Mouse (Mus musculus): ENCODE results near the gene Adgrg6. TPM values are rescaled to one million over a fixed set of nuclear protein-coding genes. Genes with fewer than 3 reads are reported as not detected.

The Adgrg6 gene
- polyA plus RNA-seq, 1 experiment from 2014 or later, result 1.0 TPM

GRCm38 (mm10) chr10:14450073-14450472, 95.4 kb downstream of the Adgrg6 start:
- peak; percentile 62 for TF ChIP-seq CTCF (IDR thresholded peaks at IDR 0.05; ENCODE audit: low read depth)
- no peak for ATAC-seq
- no peak overlapping the region for H3K4me2 ChIP-seq (replicated peaks; ENCODE audit: low read depth)
- no peaks in the 10 kb centered on the region for H3K27me3 ChIP-seq (replicated peaks; ENCODE audit: control insufficient read depth, insufficient read depth, low read length)
- H3K9ac ChIP-seq (ENCODE audit: low read depth, low read length), result no peak overlapping the region
- no peak overlapping the region for H3K4me3 ChIP-seq (ENCODE audit: low read depth, low read length)
- no peaks in the 10 kb centered on the region for H3K9me3 ChIP-seq (ENCODE audit: control insufficient read depth)
- 75% methylated on average over 7 of the region's 7 CpGs for WGBS
- H3K27ac ChIP-seq (ENCODE audit: low read depth, low read length), result no peak overlapping the region
- no peaks in the 10 kb centered on the region for H3K4me1 ChIP-seq (replicated peaks; ENCODE audit: control insufficient read depth, insufficient read depth, low read length)
- no peaks in the 10 kb centered on the region for H3K36me3 ChIP-seq (ENCODE audit: control insufficient read depth, insufficient read depth)

GRCm38 (mm10) chr10:14445590-14446291, 99.7 kb downstream of the Adgrg6 start:
- no peaks in the 10 kb centered on the region for H3K4me1 ChIP-seq (replicated peaks; ENCODE audit: control insufficient read depth, insufficient read depth, low read length)
- H3K4me3 ChIP-seq (ENCODE audit: low read depth, low read length), result no peak overlapping the region
- no peaks in the 10 kb centered on the region for H3K9me3 ChIP-seq (ENCODE audit: control insufficient read depth)
- ATAC-seq, result no peak
- 82% methylated on average over 12 of the region's 12 CpGs for WGBS
- no peaks in the 10 kb centered on the region for H3K27me3 ChIP-seq (replicated peaks; ENCODE audit: control insufficient read depth, insufficient read depth, low read length)
- no peaks in the 10 kb centered on the region for H3K36me3 ChIP-seq (ENCODE audit: control insufficient read depth, insufficient read depth)
- H3K27ac ChIP-seq (ENCODE audit: low read depth, low read length), result no peak overlapping the region
- no peak for TF ChIP-seq CTCF (IDR thresholded peaks at IDR 0.05; ENCODE audit: low read depth)
- H3K4me2 ChIP-seq (replicated peaks; ENCODE audit: low read depth), result no peak overlapping the region
- H3K9ac ChIP-seq (ENCODE audit: low read depth, low read length), result no peak overlapping the region

- no peak overlapping the region for H3K27ac ChIP-seq (ENCODE audit: low read depth, low read length)
- no peak overlapping the region for H3K4me3 ChIP-seq (ENCODE audit: low read depth, low read length)
- 81% methylated on average over 9 of the region's 9 CpGs for WGBS
- H3K27me3 ChIP-seq (replicated peaks; ENCODE audit: control insufficient read depth, insufficient read depth, low read length), result no peaks in the 10 kb centered on the region
- H3K9ac ChIP-seq (ENCODE audit: low read depth, low read length), result no peak overlapping the region
- no peak for ATAC-seq
- H3K9me3 ChIP-seq (ENCODE audit: control insufficient read depth), result no peaks in the 10 kb centered on the region
- TF ChIP-seq CTCF (IDR thresholded peaks at IDR 0.05; ENCODE audit: low read depth), result no peak
- H3K4me2 ChIP-seq (replicated peaks; ENCODE audit: low read depth), result no peak overlapping the region
- no peaks in the 10 kb centered on the region for H3K36me3 ChIP-seq (ENCODE audit: control insufficient read depth, insufficient read depth)
- H3K4me1 ChIP-seq (replicated peaks; ENCODE audit: control insufficient read depth, insufficient read depth, low read length), result no peaks in the 10 kb centered on the region
Observed at GRCm38 (mm10) chr10:14440860-14441579, 104.4 kb downstream of the Adgrg6 start.

- Histone ChIP-seq H3K9me3 (ENCODE audit: control insufficient read depth) (no peaks in the 10 kb centered on the region), H3K9ac (ENCODE audit: low read depth, low read length) (no peak overlapping the region), H3K36me3 (ENCODE audit: control insufficient read depth, insufficient read depth) (no peaks in the 10 kb centered on the region), H3K27ac (ENCODE audit: low read depth, low read length) (no peak overlapping the region), H3K4me2 (replicated peaks; ENCODE audit: low read depth) (no peak overlapping the region), H3K4me3 (ENCODE audit: low read depth, low read length) (no peak overlapping the region), H3K4me1 (replicated peaks; ENCODE audit: control insufficient read depth, insufficient read depth, low read length) (no peaks in the 10 kb centered on the region), H3K27me3 (replicated peaks; ENCODE audit: control insufficient read depth, insufficient read depth, low read length) (no peaks in the 10 kb centered on the region)
- no peak for ATAC-seq
- peak; percentile 70 for TF ChIP-seq CTCF (IDR thresholded peaks at IDR 0.05; ENCODE audit: low read depth)
- WGBS, result 57% methylated on average over 1 of the region's 1 CpGs
Observed at GRCm38 (mm10) chr10:14404070-14404469, 141.4 kb downstream of the Adgrg6 start.

- Histone ChIP-seq H3K9me3 (ENCODE audit: control insufficient read depth) (no peaks in the 10 kb centered on the region), H3K4me1 (replicated peaks; ENCODE audit: control insufficient read depth, insufficient read depth, low read length) (no peaks in the 10 kb centered on the region), H3K4me3 (ENCODE audit: low read depth, low read length) (no peak overlapping the region), H3K9ac (ENCODE audit: low read depth, low read length) (no peak overlapping the region), H3K27me3 (replicated peaks; ENCODE audit: control insufficient read depth, insufficient read depth, low read length) (no peaks in the 10 kb centered on the region), H3K4me2 (replicated peaks; ENCODE audit: low read depth) (no peak overlapping the region), H3K36me3 (ENCODE audit: control insufficient read depth, insufficient read depth) (no peaks in the 10 kb centered on the region), H3K27ac (ENCODE audit: low read depth, low read length) (no peak overlapping the region)
- 74% methylated on average over 8 of the region's 8 CpGs for WGBS
- no peak for ATAC-seq
- TF ChIP-seq CTCF (IDR thresholded peaks at IDR 0.05; ENCODE audit: low read depth), result no peak
Observed at GRCm38 (mm10) chr10:14401744-14402143, 143.7 kb downstream of the Adgrg6 start.

- 10% methylated on average over 11 of the region's 11 CpGs for WGBS
Observed at GRCm38 (mm10) chr10:14391025-14391639, 154.3 kb downstream of the Adgrg6 start.

More at GRCm38 (mm10) chr10:14391025-14391639, 154.3 kb downstream of the Adgrg6 start:
- H3K4me1 ChIP-seq (replicated peaks; ENCODE audit: control insufficient read depth, insufficient read depth, low read length), result no peaks in the 10 kb centered on the region
- H3K4me2 ChIP-seq (replicated peaks; ENCODE audit: low read depth), result no peak overlapping the region
- no peaks in the 10 kb centered on the region for H3K9me3 ChIP-seq (ENCODE audit: control insufficient read depth)
- H3K9ac ChIP-seq (ENCODE audit: low read depth, low read length), result no peak overlapping the region
- ATAC-seq, result no peak
- no peak overlapping the region for H3K4me3 ChIP-seq (ENCODE audit: low read depth, low read length)
- no peak overlapping the region for H3K27ac ChIP-seq (ENCODE audit: low read depth, low read length)
- no peaks in the 10 kb centered on the region for H3K36me3 ChIP-seq (ENCODE audit: control insufficient read depth, insufficient read depth)
- no peaks in the 10 kb centered on the region for H3K27me3 ChIP-seq (replicated peaks; ENCODE audit: control insufficient read depth, insufficient read depth, low read length)
- peak; percentile 76 for TF ChIP-seq CTCF (IDR thresholded peaks at IDR 0.05; ENCODE audit: low read depth)

Measured in intestine, postnatal 0 days (tissue).